Mouse (Mus musculus) cerebellum, adult 2 months (tissue): ENCODE data around the gene Tldc1.

ENCODE experiments used
- CTCF ChIP-seq: fragments of 200-500 bp; IDR thresholded peaks from 2 replicates; pipeline ENCODE4 v1.5.1; 2011; ENCODE audit warnings: low read depth, mild to moderate bottlenecking, control low read depth, low read length, moderate library complexity, borderline replicate concordance; ENCODE audit not compliant: insufficient read depth
- POLR2A ChIP-seq: fragments of 200-500 bp; IDR thresholded peaks from 2 replicates; pipeline ENCODE4 v1.6.1; 2011; ENCODE audit warnings: low read length, control low read depth, borderline replicate concordance; ENCODE audit not compliant: insufficient read depth

DNA sequence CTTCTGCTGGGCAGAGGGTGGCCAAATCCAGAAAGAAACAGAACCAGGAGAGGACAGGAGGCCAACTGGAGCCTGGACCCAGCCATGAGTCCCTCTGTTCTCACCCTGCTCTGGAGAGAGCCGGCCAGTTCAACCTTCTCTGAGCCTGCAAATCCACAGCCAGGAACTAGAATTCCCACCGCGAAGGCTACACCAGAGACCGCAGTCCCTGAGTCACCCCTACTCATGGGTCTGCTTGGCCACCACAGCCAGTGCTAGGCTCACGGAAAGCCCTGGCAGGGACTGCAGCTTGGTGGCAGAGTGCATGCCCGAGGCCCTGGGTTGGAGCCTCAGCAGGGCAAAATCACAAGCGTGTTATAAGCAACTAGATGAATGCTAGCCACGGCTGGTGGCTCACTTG, 41.8 kb upstream of the Tldc1 start:
- TF ChIP-seq POLR2A = no peak
- no peak for TF ChIP-seq CTCF
